Mouse (Mus musculus): ENCODE measurements around the gene Camk2d. TPM values are rescaled to one million over a fixed set of nuclear protein-coding genes. Genes with fewer than 3 reads are reported as not detected.

Camk2d gene
- polyA plus RNA-seq, 1 experiment, result 66.4 TPM

DNA sequence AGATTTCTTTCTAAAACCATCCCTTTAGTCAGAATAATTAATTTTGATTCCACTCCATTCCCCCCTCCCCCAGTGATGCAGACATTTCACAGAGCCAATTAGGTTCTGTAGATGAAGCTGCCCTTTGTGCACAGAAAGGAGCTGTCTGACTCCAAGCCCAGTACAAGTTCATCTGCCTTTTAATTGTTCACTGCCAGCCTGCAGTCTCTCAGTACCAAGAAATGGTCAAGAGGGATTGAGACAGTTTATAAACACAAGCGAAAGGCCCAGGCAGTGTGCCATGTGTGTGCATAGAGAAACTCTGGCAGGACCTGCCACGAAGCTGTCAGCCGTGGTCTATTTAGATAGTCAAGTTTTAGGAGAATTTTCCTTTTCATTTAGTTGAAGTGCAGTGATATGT is 72.0 kb downstream of the Camk2d start:
- Histone ChIP-seq H3K4me1 (ENCODE audit: control insufficient read depth, insufficient read depth, low read length) (peaks cover 9% of the 10 kb centered on the region), H3K27ac (ENCODE audit: insufficient read depth, low read length) (no peak overlapping the region), H3K4me3 (ENCODE audit: insufficient read depth, low read length) (no peak overlapping the region)
- no peak for TF ChIP-seq POLR2A (IDR thresholded peaks at IDR 0.05; ENCODE audit: extremely low read depth, insufficient read depth, low read length)
- TF ChIP-seq CTCF (IDR thresholded peaks at IDR 0.05; ENCODE audit: extremely low read depth, insufficient read depth, low read length), result no peak

DNA sequence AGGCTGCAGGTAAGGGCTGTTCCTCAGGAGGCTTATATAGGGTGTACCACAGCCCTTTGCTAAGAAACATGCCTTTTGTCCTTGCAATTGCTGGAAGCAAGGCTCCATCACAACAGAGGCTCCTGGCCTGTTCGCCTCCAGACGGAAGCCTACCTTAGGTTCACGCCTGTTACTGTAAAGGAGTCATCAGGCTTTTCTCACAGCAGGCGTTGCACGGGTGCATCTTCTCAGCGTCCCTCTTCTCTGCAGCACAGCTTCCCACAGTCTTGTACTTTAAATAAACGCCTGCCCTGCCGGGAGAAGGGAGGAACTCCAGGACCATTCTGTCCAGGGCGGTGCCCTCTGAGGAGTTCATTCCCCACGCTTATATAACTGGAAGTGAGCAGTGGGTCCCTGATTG is 72.6 kb downstream of the Camk2d start:
- no peak overlapping the region for H3K27ac ChIP-seq (ENCODE audit: insufficient read depth, low read length)

DNA sequence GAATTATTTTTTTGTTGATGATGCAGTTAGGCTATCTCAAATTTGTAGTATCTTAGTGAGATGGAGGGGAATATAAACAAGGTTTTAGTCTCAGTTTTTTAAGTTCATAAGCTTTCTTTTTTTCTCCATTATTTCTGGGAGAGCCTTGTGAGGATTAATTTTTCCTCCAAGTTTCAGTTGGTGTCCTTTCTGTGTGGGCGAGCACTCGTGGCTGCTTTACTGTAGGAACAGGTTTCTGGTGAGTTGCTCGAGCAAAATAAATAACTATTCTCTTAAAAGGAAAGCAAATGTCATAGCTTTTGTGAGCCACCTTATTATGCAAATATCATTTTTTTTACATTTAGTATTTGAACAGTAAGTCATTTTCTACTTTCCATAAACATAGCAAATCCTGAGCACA is 74.3 kb downstream of the Camk2d start:
- no peak for TF ChIP-seq CTCF (IDR thresholded peaks at IDR 0.05; ENCODE audit: extremely low read depth, insufficient read depth, low read length)
- no peak for TF ChIP-seq POLR2A (IDR thresholded peaks at IDR 0.05; ENCODE audit: extremely low read depth, insufficient read depth, low read length)
- Histone ChIP-seq H3K27ac (ENCODE audit: insufficient read depth, low read length) (no peak overlapping the region), H3K4me1 (ENCODE audit: control insufficient read depth, insufficient read depth, low read length) (peaks cover 7% of the 10 kb centered on the region), H3K4me3 (ENCODE audit: insufficient read depth, low read length) (no peak overlapping the region)

More for the DNA sequence above, 72.6 kb downstream of the Camk2d start:
- no peak for TF ChIP-seq POLR2A (IDR thresholded peaks at IDR 0.05; ENCODE audit: extremely low read depth, insufficient read depth, low read length)
- no peak for TF ChIP-seq CTCF (IDR thresholded peaks at IDR 0.05; ENCODE audit: extremely low read depth, insufficient read depth, low read length)
- H3K4me1 ChIP-seq (ENCODE audit: control insufficient read depth, insufficient read depth, low read length), result peaks cover 7% of the 10 kb centered on the region
- H3K4me3 ChIP-seq (ENCODE audit: insufficient read depth, low read length), result no peak overlapping the region

DNA sequence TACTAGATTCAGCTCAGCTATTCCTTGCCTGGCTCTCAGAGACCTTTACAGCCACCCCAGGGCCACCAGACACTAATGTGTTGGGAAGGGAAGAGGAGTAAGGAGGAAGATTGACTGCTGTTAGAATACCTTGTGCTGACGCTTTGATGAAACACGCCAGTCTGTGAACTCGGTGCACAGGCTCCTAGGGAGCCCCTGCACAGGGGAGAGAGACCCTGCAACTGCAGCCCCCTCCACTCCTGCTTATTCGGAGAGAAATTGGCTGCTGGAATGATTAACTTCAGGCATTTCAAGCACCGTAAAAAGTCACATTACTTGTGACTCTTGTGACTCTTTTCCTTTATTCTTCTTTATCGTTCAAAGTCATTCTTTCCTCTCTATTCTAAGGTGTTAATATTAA is 75.2 kb downstream of the Camk2d start:
- no peak overlapping the region for H3K27ac ChIP-seq (ENCODE audit: insufficient read depth, low read length)
- H3K4me3 ChIP-seq (ENCODE audit: insufficient read depth, low read length), result no peak overlapping the region
- TF ChIP-seq CTCF (IDR thresholded peaks at IDR 0.05; ENCODE audit: extremely low read depth, insufficient read depth, low read length) (no peak), POLR2A (IDR thresholded peaks at IDR 0.05; ENCODE audit: extremely low read depth, insufficient read depth, low read length) (no peak)
- H3K4me1 ChIP-seq (ENCODE audit: control insufficient read depth, insufficient read depth, low read length), result peaks cover 7% of the 10 kb centered on the region

DNA sequence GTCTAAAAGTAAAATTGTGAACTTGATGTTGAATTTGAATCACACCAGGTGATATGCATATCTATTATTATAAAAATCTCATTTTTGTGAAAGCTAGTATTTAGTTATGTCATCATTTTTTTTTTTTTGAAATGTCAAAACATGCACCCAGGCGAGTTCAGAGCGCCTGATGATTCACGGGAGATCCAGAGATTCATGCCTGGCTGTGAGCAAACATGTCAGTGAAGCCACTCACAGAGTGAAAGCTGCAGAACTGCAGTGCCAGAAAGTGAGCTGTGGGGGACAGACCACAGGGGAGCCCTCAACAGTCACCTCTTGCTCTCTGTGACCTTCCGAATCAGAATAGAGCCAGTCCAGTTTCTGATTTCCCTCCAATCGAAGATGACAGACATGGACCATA is 84.9 kb downstream of the Camk2d start:
- TF ChIP-seq POLR2A (IDR thresholded peaks at IDR 0.05; ENCODE audit: extremely low read depth, insufficient read depth, low read length) (no peak), CTCF (IDR thresholded peaks at IDR 0.05; ENCODE audit: extremely low read depth, insufficient read depth, low read length) (no peak)
- Histone ChIP-seq H3K27ac (ENCODE audit: insufficient read depth, low read length) (no peak overlapping the region), H3K4me1 (ENCODE audit: control insufficient read depth, insufficient read depth, low read length) (no peaks in the 10 kb centered on the region; the same call in 1 of the 2 replicates), H3K4me3 (ENCODE audit: insufficient read depth, low read length) (no peak overlapping the region)

DNA sequence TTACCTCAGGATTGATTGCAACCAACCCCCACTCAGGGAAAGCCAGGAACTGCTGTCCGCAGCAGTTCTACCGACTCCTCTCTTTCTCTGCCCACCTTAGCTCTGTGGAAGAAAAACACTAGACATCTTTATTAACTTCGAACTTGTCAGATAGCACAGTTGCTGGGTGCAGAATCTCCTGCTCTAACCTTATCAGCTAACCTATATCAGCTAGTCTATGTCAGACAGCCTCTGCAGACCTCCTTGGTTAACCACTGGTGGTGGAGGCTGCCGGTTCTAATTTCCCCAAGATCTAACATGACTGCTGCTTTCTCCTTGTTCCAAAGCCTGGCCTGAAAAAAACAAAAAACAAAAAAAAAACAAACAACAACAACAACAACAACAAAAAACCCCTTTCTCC is 85.9 kb downstream of the Camk2d start:
- H3K27ac ChIP-seq (ENCODE audit: insufficient read depth, low read length), result no peak overlapping the region
- no peak overlapping the region for H3K4me3 ChIP-seq (ENCODE audit: insufficient read depth, low read length)
- no peaks in the 10 kb centered on the region; the same call in 1 of the 2 replicates for H3K4me1 ChIP-seq (ENCODE audit: control insufficient read depth, insufficient read depth, low read length)
- TF ChIP-seq POLR2A (IDR thresholded peaks at IDR 0.05; ENCODE audit: extremely low read depth, insufficient read depth, low read length) (no peak), CTCF (IDR thresholded peaks at IDR 0.05; ENCODE audit: extremely low read depth, insufficient read depth, low read length) (no peak)

DNA sequence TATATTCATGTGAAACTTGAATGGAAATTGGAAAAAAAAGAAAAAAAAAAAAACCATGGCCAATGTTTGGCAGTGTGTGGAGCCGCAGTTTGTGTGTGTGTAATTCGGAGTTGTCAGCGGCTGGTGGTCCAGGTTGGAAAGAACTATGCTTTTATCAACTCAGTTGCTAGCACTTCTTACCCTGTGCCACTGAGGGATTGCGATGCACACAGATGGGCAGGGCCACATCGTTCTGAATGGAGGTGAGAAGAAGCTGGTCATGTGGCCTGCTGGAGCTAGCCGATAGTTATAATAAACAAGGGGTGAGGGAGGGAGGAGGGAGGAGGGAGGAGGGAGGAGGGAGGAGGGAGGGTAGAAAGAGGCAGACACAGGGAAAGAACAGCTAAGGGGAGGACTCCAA is 89.3 kb downstream of the Camk2d start:
- no peak for TF ChIP-seq CTCF (IDR thresholded peaks at IDR 0.05; ENCODE audit: extremely low read depth, insufficient read depth, low read length)
- no peak for TF ChIP-seq POLR2A (IDR thresholded peaks at IDR 0.05; ENCODE audit: extremely low read depth, insufficient read depth, low read length)
- no peaks in the 10 kb centered on the region; the same call in 1 of the 2 replicates for H3K4me1 ChIP-seq (ENCODE audit: control insufficient read depth, insufficient read depth, low read length)
- H3K27ac ChIP-seq (ENCODE audit: insufficient read depth, low read length), result no peak overlapping the region
- no peak overlapping the region for H3K4me3 ChIP-seq (ENCODE audit: insufficient read depth, low read length)

DNA sequence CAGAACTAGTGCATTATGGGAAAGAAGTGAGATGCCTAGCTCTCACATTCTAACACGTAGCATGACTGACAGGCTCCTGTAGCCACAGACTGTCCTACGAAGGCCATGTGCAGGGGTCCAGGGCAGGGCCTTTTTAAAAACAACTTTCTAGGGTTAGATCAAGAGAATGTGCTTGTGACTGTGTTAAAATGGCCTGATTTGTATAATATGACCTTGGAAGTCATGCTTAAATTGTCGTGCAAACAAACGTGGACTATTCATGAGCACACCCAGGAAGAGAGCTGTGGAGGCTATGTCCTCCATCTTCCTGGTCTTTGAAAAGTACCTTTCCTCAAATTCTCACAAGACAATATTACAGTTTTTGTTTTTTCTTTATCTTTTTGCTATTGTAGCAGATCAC is 91.0 kb downstream of the Camk2d start:
- Histone ChIP-seq H3K4me1 (ENCODE audit: control insufficient read depth, insufficient read depth, low read length) (no peaks in the 10 kb centered on the region; the same call in 1 of the 2 replicates), H3K27ac (ENCODE audit: insufficient read depth, low read length) (no peak overlapping the region), H3K4me3 (ENCODE audit: insufficient read depth, low read length) (no peak overlapping the region)
- TF ChIP-seq CTCF (IDR thresholded peaks at IDR 0.05; ENCODE audit: extremely low read depth, insufficient read depth, low read length) (no peak), POLR2A (IDR thresholded peaks at IDR 0.05; ENCODE audit: extremely low read depth, insufficient read depth, low read length) (no peak)

DNA sequence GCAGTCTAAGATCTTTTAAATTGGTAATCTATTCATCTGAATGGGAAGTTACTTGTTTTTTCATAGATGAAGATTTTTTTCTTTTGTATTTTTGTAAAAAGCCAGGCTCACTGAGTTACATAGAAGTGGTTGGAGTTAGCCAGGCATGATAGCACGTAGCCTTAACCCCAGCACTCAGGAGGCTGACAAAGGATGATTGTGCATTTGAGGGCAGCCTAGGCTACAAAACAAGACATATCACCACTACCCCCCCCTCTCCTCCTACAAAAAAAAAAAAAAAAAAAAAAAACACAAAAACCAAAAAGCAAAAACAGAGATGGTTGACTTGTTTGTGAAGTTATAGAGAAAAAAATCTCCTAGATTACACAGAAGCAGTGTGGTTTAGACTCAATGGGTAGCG is 92.4 kb downstream of the Camk2d start:
- Histone ChIP-seq H3K4me3 (ENCODE audit: insufficient read depth, low read length) (no peak overlapping the region), H3K27ac (ENCODE audit: insufficient read depth, low read length) (no peak overlapping the region), H3K4me1 (ENCODE audit: control insufficient read depth, insufficient read depth, low read length) (no peaks in the 10 kb centered on the region; the same call in 1 of the 2 replicates)
- TF ChIP-seq POLR2A (IDR thresholded peaks at IDR 0.05; ENCODE audit: extremely low read depth, insufficient read depth, low read length), result no peak

DNA sequence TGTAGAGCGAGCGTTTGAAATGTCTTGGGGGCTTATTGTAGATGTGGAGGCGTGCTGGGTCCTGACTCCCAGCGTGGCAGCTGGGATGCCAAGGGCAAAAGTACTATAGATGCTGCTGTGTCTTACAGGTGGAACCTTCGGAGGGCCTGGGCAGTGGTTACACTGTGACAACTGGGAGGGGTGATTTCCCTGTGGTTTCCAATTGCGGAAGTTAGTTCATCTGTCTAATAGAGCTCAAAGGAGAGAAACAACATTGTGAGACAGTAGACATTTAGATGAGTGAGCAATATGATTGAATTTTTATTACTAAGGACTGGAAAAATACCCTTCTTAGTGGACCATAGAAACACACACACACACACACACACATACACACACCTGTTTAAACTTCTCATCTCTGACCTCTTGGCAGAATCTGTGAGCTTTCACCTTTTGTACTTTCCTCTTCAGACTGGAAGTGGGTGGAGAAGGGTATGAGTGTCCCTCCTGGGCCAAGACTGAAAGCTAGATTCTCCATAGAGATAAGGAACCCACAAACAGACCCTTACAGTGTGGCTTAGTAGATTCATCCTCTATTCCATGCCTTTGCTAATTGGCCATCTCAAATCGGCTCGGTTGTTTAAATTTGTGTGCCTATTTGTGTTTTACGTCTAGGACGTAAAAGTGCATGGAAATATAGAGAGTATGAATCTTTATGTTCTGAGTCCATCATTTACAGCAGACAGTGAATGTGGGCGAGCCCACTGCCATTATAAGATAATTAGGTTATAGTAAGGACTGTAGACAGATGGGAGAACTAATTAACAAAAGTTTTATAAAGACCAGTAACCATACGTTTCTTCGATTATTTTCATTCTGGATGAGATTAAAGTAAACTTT is 94.8 kb downstream of the Camk2d start:
- no peak overlapping the region for H3K27ac ChIP-seq (ENCODE audit: insufficient read depth, low read length)
- no peaks in the 10 kb centered on the region; the same call in 1 of the 2 replicates for H3K4me1 ChIP-seq (ENCODE audit: control insufficient read depth, insufficient read depth, low read length)
- TF ChIP-seq CTCF (IDR thresholded peaks at IDR 0.05; ENCODE audit: extremely low read depth, insufficient read depth, low read length) (no peak), POLR2A (IDR thresholded peaks at IDR 0.05; ENCODE audit: extremely low read depth, insufficient read depth, low read length) (no peak)
- H3K4me3 ChIP-seq (ENCODE audit: insufficient read depth, low read length), result no peak overlapping the region

Data from cortical plate, adult 2 months (tissue).